Mouse (Mus musculus) neural tube, embryonic 12.5 days (tissue): Measurements from ENCODE around the gene Fcnb. TPM values are rescaled to one million over a fixed set of nuclear protein-coding genes. Genes with fewer than 3 reads are reported as not detected.

Experiments used
- ATAC-seq: fragments of 200-750 bp; cut with Nextera tagmentation; 2 replicates; pipeline ENCODE4 v1.8.0; 2017; ENCODE audit warnings: low read depth, mild to moderate bottlenecking, moderate TSS enrichment, moderate library complexity; ENCODE audit not compliant: low FRiP score
- H3K27ac ChIP-seq: fragments of 300-500 bp; sonication (generic); 2 replicates; pipeline ENCODE4 v1.5.1; 2016
- H3K27me3 ChIP-seq: fragments of 300-500 bp; sonication (generic); replicated peaks from 2 replicates; pipeline ENCODE4 v1.6.1; 2016; ENCODE audit warnings: mild to moderate bottlenecking
- H3K36me3 ChIP-seq: fragments of 300-500 bp; sonication (generic); 2 replicates; pipeline ENCODE4 v1.6.1; 2016; ENCODE audit warnings: mild to moderate bottlenecking
- H3K4me1 ChIP-seq: fragments of 300-500 bp; sonication (generic); 2 replicates; pipeline ENCODE4 v1.6.1; 2016
- H3K4me2 ChIP-seq: fragments of 300-500 bp; sonication (generic); replicated peaks from 2 replicates; pipeline ENCODE4 v1.6.1; 2016; ENCODE audit warnings: mild to moderate bottlenecking
- H3K4me3 ChIP-seq: fragments of 300-500 bp; sonication (generic); 2 replicates; pipeline ENCODE4 v1.5.1; 2016
- H3K9ac ChIP-seq: fragments of 300-500 bp; sonication (generic); 2 replicates; pipeline ENCODE4 v1.6.1; 2016; ENCODE audit warnings: mild to moderate bottlenecking
- H3K9me3 ChIP-seq: fragments of 300-500 bp; sonication (generic); 2 replicates; pipeline ENCODE4 v1.6.1; 2016; ENCODE audit warnings: mild to moderate bottlenecking
- WGBS: fragments of 180-500 bp; shearing (Covaris S2); methylation state at CpG from one replicate; pipeline ENCODE4 v1.1.7; 2016; 5-methylcytosine and 5-hydroxymethylcytosine counted together
- polyA plus RNA-seq: library from polyadenylated mRNA; unstranded; fragments of >200 nt; fragmentation: Nextera tagmentation; extraction: Ambion mirVana; gene quantifications from 2 replicates; pipeline ENCODE4 v1.2.1, GENCODE M21; 2016

Gene Fcnb
- polyA plus RNA-seq, 1 experiment from 2014 or later, result 0.53 TPM

- ATAC-seq, result no peak
- H3K36me3 ChIP-seq, result 0 out of 2 replicates have a peak, but pooled peaks cover 3% of the 10 kb centered on the region
- 93% methylated on average over 10 of the region's 10 CpGs for WGBS
- H3K27me3 ChIP-seq, result no peaks in the 10 kb centered on the region; the same call in 1 of the 2 replicates
- no peak overlapping the region for H3K27ac ChIP-seq
- H3K9me3 ChIP-seq, result no peaks in the 10 kb centered on the region
- no peak overlapping the region for H3K9ac ChIP-seq
- H3K4me3 ChIP-seq, result no peak overlapping the region
- H3K4me1 ChIP-seq, result no peaks in the 10 kb centered on the region
- no peak overlapping the region for H3K4me2 ChIP-seq
Observed at GRCm38 (mm10) chr2:28039647-28040325, 44.9 kb downstream of the Fcnb start.

GRCm38 (mm10) chr2:28038391-28039096, 46.1 kb downstream of the Fcnb start:
- 0 out of 2 replicates have a peak, but pooled peaks cover 3% of the 10 kb centered on the region for H3K36me3 ChIP-seq
- no peak overlapping the region for H3K4me2 ChIP-seq
- H3K27me3 ChIP-seq, result no peaks in the 10 kb centered on the region; the same call in 1 of the 2 replicates
- H3K4me3 ChIP-seq, result no peak overlapping the region
- no peak overlapping the region for H3K27ac ChIP-seq
- no peak for ATAC-seq
- H3K9ac ChIP-seq, result no peak overlapping the region
- 85% methylated on average over 14 of the region's 14 CpGs for WGBS
- H3K4me1 ChIP-seq, result peaks cover 11% of the 10 kb centered on the region
- H3K9me3 ChIP-seq, result no peaks in the 10 kb centered on the region

GRCm38 (mm10) chr2:28037505-28038390, 46.9 kb downstream of the Fcnb start:
- H3K9me3 ChIP-seq, result no peaks in the 10 kb centered on the region
- 0 out of 2 replicates have a peak, but pooled peaks cover 3% of the 10 kb centered on the region for H3K36me3 ChIP-seq
- no peak for ATAC-seq
- WGBS, result 85% methylated on average over 12 of the region's 12 CpGs
- peaks cover 11% of the 10 kb centered on the region for H3K4me1 ChIP-seq
- no peak overlapping the region for H3K9ac ChIP-seq
- no peak overlapping the region for H3K27ac ChIP-seq
- no peaks in the 10 kb centered on the region; the same call in 1 of the 2 replicates for H3K27me3 ChIP-seq
- H3K4me3 ChIP-seq, result no peak overlapping the region
- H3K4me2 ChIP-seq, result no peak overlapping the region

- peaks cover 11% of the 10 kb centered on the region for H3K4me1 ChIP-seq
- ATAC-seq, result no peak
- 94% methylated on average over 13 of the region's 13 CpGs for WGBS
Observed at GRCm38 (mm10) chr2:28036788-28037187, 47.9 kb downstream of the Fcnb start.

GRCm38 (mm10) chr2:28034011-28034710, 50.5 kb downstream of the Fcnb start:
- WGBS, result 34% methylated on average over 13 of the region's 13 CpGs
- Histone ChIP-seq H3K4me3 (no peak overlapping the region), H3K4me2 (no peak overlapping the region; the same call in 1 of the 2 replicates), H3K9me3 (no peaks in the 10 kb centered on the region), H3K27me3 (peaks cover 23% of the 10 kb centered on the region; the same call in 1 of the 2 replicates), H3K4me1 (peaks cover 11% of the 10 kb centered on the region), H3K9ac (no peak overlapping the region), H3K27ac (peak overlapping the region; percentile 26; the same call in 1 of the 2 replicates), H3K36me3 (peaks cover 5% of the 10 kb centered on the region; the same call in 1 of the 2 replicates)
- ATAC-seq, result peak; percentile 61; the same call in 1 of the 2 replicates

More at GRCm38 (mm10) chr2:28036788-28037187, 47.9 kb downstream of the Fcnb start:
- Histone ChIP-seq H3K27me3 (peaks cover 8% of the 10 kb centered on the region; the same call in 1 of the 2 replicates), H3K36me3 (0 out of 2 replicates have a peak, but pooled peaks cover 3% of the 10 kb centered on the region), H3K4me2 (no peak overlapping the region), H3K27ac (no peak overlapping the region), H3K9ac (no peak overlapping the region), H3K4me3 (no peak overlapping the region), H3K9me3 (no peaks in the 10 kb centered on the region)

- no peak for ATAC-seq
Observed at GRCm38 (mm10) chr2:28032469-28032868, 52.2 kb downstream of the Fcnb start.

GRCm38 (mm10) chr2:28031860-28032259, 52.8 kb downstream of the Fcnb start:
- no peak overlapping the region for H3K4me3 ChIP-seq
- H3K4me2 ChIP-seq, result no peak overlapping the region
- 84% methylated on average over 9 of the region's 9 CpGs for WGBS
- H3K36me3 ChIP-seq, result peaks cover 15% of the 10 kb centered on the region; the same call in 1 of the 2 replicates
- no peak overlapping the region for H3K9ac ChIP-seq
- H3K9me3 ChIP-seq, result no peaks in the 10 kb centered on the region
- H3K27ac ChIP-seq, result no peak overlapping the region
- peaks cover 11% of the 10 kb centered on the region for H3K4me1 ChIP-seq
- ATAC-seq, result no peak
- peaks cover 23% of the 10 kb centered on the region; the same call in 1 of the 2 replicates for H3K27me3 ChIP-seq

More at GRCm38 (mm10) chr2:28032469-28032868, 52.2 kb downstream of the Fcnb start:
- no peaks in the 10 kb centered on the region for H3K9me3 ChIP-seq
- no peak overlapping the region for H3K4me2 ChIP-seq
- H3K27ac ChIP-seq, result no peak overlapping the region
- H3K36me3 ChIP-seq, result peaks cover 15% of the 10 kb centered on the region; the same call in 1 of the 2 replicates
- WGBS, result 91% methylated on average over 11 of the region's 11 CpGs
- H3K27me3 ChIP-seq, result peaks cover 23% of the 10 kb centered on the region; the same call in 1 of the 2 replicates
- no peak overlapping the region for H3K9ac ChIP-seq
- no peak overlapping the region for H3K4me3 ChIP-seq
- H3K4me1 ChIP-seq, result peaks cover 11% of the 10 kb centered on the region

Other genes with a start within 250 kb of the Fcnb start
- 29.3 and 33.1 TPM in 2 replicates for gene Col5a1, start 198.5 kb downstream of the Fcnb start, polyA plus RNA-seq
- gene Olfm1, start 108.1 kb upstream of the Fcnb start, polyA plus RNA-seq, result 171 and 188 TPM in 2 replicates